Mouse (Mus musculus) embryonic facial prominence, embryonic 12.5 days (tissue): ENCODE measurements around the gene Pabpn1. TPM values are rescaled to one million over a fixed set of nuclear protein-coding genes. Genes with fewer than 3 reads are reported as not detected.
"Not testable (repeated sequence)": the region's sequence is repeated elsewhere in the genome, so short reads cannot be mapped to it uniquely, and the experiment has no call there.

Source experiments
- ATAC-seq: fragments of 200-750 bp; cut with Nextera tagmentation; 2 replicates; pipeline ENCODE4 v1.8.0; 2017; ENCODE audit not compliant: insufficient number of reproducible peaks, insufficient read depth, low FRiP score, low TSS enrichment
- H3K27ac ChIP-seq: fragments of 300-500 bp; sonication (generic); 2 replicates; pipeline ENCODE4 v1.5.1; 2016; ENCODE audit warnings: mild to moderate bottlenecking
- H3K27me3 ChIP-seq: fragments of 300-500 bp; sonication (generic); 2 replicates; pipeline ENCODE4 v1.6.1; 2016; ENCODE audit warnings: mild to moderate bottlenecking, moderate library complexity
- H3K36me3 ChIP-seq: fragments of 300-500 bp; sonication (generic); 2 replicates; pipeline ENCODE4 v1.6.1; 2016; ENCODE audit warnings: mild to moderate bottlenecking
- H3K4me1 ChIP-seq: fragments of 300-500 bp; sonication (generic); 2 replicates; pipeline ENCODE4 v1.6.1; 2016
- H3K4me2 ChIP-seq: fragments of 300-500 bp; sonication (generic); replicated peaks from 2 replicates; pipeline ENCODE4 v1.6.1; 2016; ENCODE audit warnings: mild to moderate bottlenecking, moderate library complexity
- H3K4me3 ChIP-seq: fragments of 300-500 bp; sonication (generic); 2 replicates; pipeline ENCODE4 v1.5.1; 2016; ENCODE audit warnings: mild to moderate bottlenecking
- H3K9ac ChIP-seq: fragments of 300-500 bp; sonication (generic); 2 replicates; pipeline ENCODE4 v1.6.1; 2016; ENCODE audit warnings: mild to moderate bottlenecking, moderate library complexity
- H3K9me3 ChIP-seq: fragments of 300-500 bp; sonication (generic); 2 replicates; pipeline ENCODE4 v1.6.1; 2016; ENCODE audit warnings: mild to moderate bottlenecking, moderate library complexity
- WGBS: fragments of 180-500 bp; shearing (Covaris S2); methylation state at CpG from one replicate; pipeline ENCODE4 v1.1.7; 2016; 5-methylcytosine and 5-hydroxymethylcytosine counted together
- polyA plus RNA-seq: library from polyadenylated mRNA; unstranded; fragments of >200 nt; fragmentation: Nextera tagmentation; extraction: Ambion mirVana; gene quantifications from 2 replicates; pipeline ENCODE4 v1.2.1, GENCODE M21; 2016

Gene Pabpn1
- polyA plus RNA-seq, 1 experiment from 2014 or later, result 199 TPM

DNA sequence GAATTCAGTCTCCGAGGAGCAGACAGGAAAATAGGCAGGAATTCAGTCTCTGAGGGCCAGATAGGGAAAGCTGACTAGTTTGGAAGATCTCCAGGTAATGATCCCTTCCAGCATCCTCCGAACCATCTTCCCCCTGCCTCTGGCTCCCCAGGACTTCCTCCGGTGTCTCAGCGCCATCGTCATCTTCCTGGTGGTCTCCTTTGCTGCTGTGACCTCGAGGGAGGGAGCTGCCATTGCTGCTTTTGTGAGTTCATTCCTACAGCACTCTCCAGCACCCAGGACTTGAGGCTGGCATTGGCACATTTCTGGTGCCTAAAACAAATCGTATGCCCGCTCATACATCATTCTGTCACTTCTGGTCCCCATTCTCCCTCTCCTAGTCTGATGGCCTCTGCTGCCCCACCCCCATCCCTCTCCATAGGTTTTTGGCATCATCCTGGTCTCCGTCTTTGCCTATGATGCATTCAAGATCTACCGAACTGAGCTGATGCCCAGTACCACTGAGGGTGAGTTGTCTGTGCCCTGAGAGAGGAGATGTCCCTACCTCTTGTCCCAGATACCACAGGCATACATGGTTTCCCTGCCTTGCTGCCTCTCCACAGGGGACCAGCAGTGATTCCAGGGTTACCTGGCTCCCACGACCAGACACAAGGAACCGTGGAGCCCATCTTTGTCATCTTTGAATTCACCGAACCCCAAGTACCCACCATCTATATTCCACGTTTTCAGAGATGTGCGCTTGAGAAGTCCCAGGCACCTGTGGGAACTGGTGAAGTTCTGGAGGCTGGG lies 46.3 kb downstream of the Pabpn1 start:
- 82% methylated on average over 15 of the region's 15 CpGs for whole genome bisulfite sequencing

DNA sequence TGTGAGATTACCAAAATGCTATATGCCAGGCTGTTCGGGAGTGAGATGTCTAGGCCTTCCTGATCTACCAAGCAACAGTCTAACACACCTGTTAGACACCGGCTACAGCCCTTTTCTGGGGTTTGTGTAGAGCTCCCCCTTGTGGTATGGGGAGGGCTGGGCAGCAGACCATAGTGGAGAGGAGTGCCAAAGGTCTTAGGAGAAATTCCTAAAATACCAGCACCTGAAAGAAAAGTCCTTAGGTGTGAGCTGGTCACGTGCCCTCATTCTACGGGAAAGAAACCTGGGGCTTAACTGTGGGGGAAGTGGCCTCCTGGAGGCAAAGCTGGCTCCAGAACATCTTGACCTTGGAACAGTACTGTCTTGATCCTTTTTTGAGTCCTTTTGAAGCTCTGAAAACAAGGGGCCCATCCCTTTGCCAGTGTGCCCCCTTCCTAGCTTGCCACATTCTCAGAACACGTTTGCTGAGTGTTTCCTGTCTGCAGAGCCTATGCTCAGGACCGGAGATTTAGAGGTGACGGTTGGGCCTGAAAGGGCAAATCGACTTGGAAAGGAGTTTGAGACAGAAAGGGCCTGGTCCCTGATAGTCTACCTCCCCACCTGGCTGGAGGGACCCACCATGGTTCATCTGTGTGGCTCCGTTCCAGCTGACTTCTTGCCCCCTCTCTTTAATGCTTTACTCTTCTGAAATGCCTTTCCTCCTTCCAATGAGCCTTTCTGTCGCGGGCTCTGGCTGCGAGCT lies 47.3 kb downstream of the Pabpn1 start:
- H3K27me3 ChIP-seq, result no peaks in the 10 kb centered on the region
- H3K9ac ChIP-seq, result no peak overlapping the region
- H3K4me3 ChIP-seq, result no peak overlapping the region
- no peak for ATAC-seq
- H3K36me3 ChIP-seq, result no peaks in the 10 kb centered on the region
- no peaks in the 10 kb centered on the region for H3K9me3 ChIP-seq
- 47% methylated on average over 12 of the region's 12 CpGs for WGBS
- H3K4me2 ChIP-seq, result no peak overlapping the region
- no peak overlapping the region for H3K27ac ChIP-seq
- peaks cover 12% of the 10 kb centered on the region for H3K4me1 ChIP-seq

More for the DNA sequence above, 46.3 kb downstream of the Pabpn1 start:
- Histone ChIP-seq H3K27ac (no peak overlapping the region), H3K36me3 (no peaks in the 10 kb centered on the region), H3K9ac (no peak overlapping the region), H3K9me3 (no peaks in the 10 kb centered on the region), H3K27me3 (no peaks in the 10 kb centered on the region), H3K4me1 (peaks cover 12% of the 10 kb centered on the region), H3K4me3 (no peak overlapping the region), H3K4me2 (no peak overlapping the region)
- no peak for ATAC-seq

DNA sequence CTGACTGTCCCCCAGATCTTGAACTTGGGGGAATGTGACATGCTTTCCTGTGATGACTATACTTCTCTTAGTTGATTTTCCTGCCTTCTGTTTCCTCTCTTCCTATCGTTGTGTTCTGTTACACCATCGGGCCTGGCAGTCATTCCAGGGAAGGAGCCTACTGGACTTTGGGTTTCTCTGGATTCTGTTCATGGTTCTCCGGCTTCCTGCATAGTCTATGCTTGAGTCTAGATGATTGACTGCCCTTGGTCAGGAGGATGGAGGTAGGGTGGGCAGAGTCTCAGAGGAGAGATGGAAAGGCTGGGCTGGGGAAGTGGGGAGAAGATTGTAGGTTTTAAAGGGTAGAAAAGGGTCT lies 47.9 kb downstream of the Pabpn1 start:
- ATAC-seq, result no peak
- no peaks in the 10 kb centered on the region for H3K9me3 ChIP-seq

DNA sequence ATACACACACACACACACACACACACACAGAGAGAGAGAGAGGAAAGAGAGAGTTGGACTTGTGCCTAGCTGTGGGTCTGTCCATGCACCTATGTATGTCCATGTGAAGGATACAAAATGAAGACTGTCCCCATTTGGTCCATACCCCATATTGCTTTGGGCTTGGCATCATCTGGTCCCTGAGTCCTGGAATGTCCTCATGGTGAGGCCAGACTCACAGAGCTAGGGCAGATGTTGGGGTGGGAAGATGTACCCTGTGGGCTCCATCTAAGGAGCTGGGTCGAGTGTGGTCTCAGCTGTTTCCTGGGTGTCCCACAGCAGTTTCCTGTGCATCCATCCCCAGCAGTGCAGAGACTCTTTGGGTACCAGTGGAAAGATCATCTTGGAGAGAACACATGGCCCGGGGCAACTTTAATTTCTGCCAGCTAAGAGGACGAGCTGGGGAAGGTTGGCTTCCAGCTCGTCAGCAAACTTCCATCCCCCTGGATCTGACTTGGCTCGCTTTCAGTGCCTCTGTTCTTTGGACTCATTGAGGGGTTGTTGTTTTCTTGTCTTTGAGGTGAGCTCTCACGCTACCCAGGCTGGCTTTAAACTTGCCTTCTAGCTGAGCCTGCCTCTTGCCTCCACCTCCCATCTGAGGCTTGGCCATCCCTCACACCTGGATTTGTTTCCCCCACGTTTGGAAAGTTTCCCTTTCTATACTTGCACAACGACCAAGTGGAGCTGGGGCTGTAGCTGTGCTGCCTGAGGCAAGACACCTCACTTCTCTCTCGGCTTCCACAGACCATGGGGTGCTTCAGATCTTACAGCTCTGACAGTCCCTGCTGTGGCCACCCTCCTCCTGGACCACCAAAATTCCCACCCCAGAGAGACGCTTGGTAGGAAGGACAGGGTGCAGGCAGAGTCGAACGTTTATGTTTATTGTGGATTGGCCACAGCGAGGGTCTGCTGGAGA lies 49.0 kb downstream of the Pabpn1 start:
- H3K9me3 ChIP-seq, result no peaks in the 10 kb centered on the region
- H3K4me1 ChIP-seq, result peaks cover 6% of the 10 kb centered on the region
- no peak overlapping the region for H3K4me3 ChIP-seq
- no peak overlapping the region for H3K4me2 ChIP-seq
- H3K9ac ChIP-seq, result no peak overlapping the region
- H3K27me3 ChIP-seq, result no peaks in the 10 kb centered on the region
- WGBS, result 60% methylated on average over 13 of the region's 13 CpGs
- no peaks in the 10 kb centered on the region for H3K36me3 ChIP-seq
- ATAC-seq, result no peak
- H3K27ac ChIP-seq, result no peak overlapping the region

More for the DNA sequence above, 47.9 kb downstream of the Pabpn1 start:
- H3K4me3 ChIP-seq, result no peak overlapping the region
- 80% methylated on average over 3 of the region's 3 CpGs for WGBS
- peaks cover 12% of the 10 kb centered on the region for H3K4me1 ChIP-seq
- H3K27ac ChIP-seq, result no peak overlapping the region
- H3K36me3 ChIP-seq, result no peaks in the 10 kb centered on the region
- H3K9ac ChIP-seq, result no peak overlapping the region
- no peaks in the 10 kb centered on the region for H3K27me3 ChIP-seq
- H3K4me2 ChIP-seq, result no peak overlapping the region

DNA sequence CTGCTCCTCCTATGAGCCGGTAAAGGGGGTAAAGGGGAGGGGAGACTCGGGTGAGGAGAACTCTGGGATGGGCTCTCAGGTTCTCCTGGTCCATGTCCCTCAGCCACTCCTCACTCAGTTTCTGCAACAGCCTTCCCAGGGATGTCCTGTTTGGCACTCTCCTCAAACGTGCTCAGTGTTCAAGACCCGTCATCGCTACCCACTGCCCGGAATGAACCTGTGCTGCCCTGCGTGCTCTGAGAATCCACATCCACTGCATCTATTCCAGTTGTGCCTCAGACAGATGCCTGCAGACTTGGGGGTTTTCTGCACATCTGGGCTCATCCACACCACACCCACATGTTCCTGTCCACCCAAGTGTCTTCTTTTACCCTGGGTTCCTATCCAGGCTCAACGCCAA lies 50.2 kb downstream of the Pabpn1 start:
- no peak overlapping the region for H3K4me3 ChIP-seq
- H3K36me3 ChIP-seq, result no peaks in the 10 kb centered on the region
- H3K4me1 ChIP-seq, result no peaks in the 10 kb centered on the region
- no peak for ATAC-seq
- no peaks in the 10 kb centered on the region for H3K9me3 ChIP-seq
- H3K9ac ChIP-seq, result no peak overlapping the region
- 89% methylated on average over 8 of the region's 8 CpGs for WGBS
- no peak overlapping the region for H3K4me2 ChIP-seq
- no peak overlapping the region for H3K27ac ChIP-seq
- H3K27me3 ChIP-seq, result no peaks in the 10 kb centered on the region

DNA sequence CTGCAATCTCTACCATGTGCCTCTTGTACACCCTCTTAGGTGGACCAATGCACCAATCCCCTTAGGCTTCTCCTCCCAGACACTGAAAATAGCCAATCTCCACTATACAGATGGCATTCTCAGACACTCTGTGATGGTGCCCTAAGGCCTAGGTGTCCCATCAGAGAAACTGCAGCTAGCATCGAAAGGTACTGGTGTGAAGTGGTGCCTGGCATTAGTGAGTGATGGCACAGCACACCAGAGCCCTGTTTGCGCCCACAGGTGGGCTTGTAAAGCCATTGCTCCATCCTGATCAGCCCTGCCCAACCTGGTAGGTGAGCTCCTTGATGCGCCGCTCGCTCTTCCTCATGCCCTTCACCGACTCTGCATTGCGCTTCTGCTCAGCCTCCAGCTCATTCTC lies 51.7 kb downstream of the Pabpn1 start:
- WGBS, result 91% methylated on average over 7 of the region's 7 CpGs

DNA sequence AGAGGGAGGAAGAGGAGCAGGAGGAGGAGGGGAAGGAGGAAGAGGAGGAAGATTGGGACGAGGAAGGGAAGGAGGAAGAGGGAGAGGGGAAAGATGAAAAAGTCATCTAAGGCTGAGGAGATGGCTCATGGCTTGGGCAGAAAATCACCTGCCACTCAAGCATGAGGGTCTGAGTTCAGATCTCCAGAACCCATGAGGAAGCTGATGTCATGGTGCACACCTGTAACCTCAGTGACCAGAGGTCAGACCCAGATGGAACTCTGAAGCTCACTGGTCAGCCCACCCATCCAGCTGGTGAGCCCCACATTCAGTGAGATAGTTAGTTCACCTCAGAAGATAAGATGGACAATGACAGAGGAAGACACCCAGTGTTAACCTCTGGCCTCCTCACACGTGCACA lies 52.6 kb downstream of the Pabpn1 start:
- no peaks in the 10 kb centered on the region for H3K9me3 ChIP-seq

More for the DNA sequence above, 51.7 kb downstream of the Pabpn1 start:
- Histone ChIP-seq H3K36me3 (no peaks in the 10 kb centered on the region), H3K9ac (no peak overlapping the region), H3K4me1 (no peaks in the 10 kb centered on the region), H3K27me3 (no peaks in the 10 kb centered on the region), H3K9me3 (no peaks in the 10 kb centered on the region), H3K4me2 (no peak overlapping the region), H3K27ac (no peak overlapping the region), H3K4me3 (no peak overlapping the region)
- ATAC-seq, result no peak

DNA sequence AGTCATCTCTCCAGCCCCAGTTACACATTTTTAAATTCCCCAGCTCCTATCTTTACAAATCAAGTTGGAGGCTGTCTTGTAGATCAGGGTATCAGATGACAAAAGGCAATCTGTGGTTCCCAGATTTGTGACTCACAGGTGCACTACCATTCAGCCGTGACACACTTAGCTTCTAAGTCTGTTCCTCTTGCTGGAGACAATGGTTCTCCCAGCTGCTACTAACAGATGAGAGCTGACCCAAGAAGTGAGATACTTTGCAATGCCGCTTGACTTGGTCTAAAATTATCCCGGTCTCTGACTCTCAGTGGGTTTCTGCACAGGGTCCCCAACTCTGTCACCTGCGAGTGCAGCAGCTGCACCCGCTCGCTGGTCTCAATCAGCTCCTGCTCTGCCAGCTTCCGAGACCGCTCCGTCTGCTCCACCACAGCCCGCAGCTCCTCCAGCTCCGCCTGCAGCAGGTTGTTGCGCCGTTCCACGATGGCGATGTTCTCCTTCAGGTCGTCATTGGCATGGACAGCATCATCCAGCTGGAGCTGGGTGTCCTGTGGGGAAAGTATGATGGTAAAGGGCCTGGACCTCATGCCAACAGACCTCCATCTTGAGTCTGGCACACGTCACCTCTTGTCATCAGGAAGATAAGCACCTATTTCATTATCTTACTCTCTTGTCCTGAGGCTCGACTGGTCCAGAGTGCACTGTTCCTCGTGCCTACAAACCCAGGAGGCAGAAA lies 53.8 kb downstream of the Pabpn1 start:
- no peak for ATAC-seq
- Histone ChIP-seq H3K36me3 (no peaks in the 10 kb centered on the region), H3K4me1 (no peaks in the 10 kb centered on the region), H3K4me3 (no peak overlapping the region), H3K9ac (no peak overlapping the region), H3K9me3 (no peaks in the 10 kb centered on the region), H3K4me2 (no peak overlapping the region), H3K27ac (no peak overlapping the region), H3K27me3 (no peaks in the 10 kb centered on the region)
- WGBS, result 82% methylated on average over 19 of the region's 19 CpGs

More for the DNA sequence above, 52.6 kb downstream of the Pabpn1 start:
- no peak overlapping the region for H3K4me2 ChIP-seq
- H3K4me1 ChIP-seq, result no peaks in the 10 kb centered on the region
- H3K36me3 ChIP-seq, result no peaks in the 10 kb centered on the region
- no peak overlapping the region for H3K4me3 ChIP-seq
- no peak overlapping the region for H3K9ac ChIP-seq
- H3K27ac ChIP-seq, result no peak overlapping the region
- ATAC-seq, result no peak
- 73% methylated on average over 2 of the region's 2 CpGs for WGBS
- H3K27me3 ChIP-seq, result no peaks in the 10 kb centered on the region

DNA sequence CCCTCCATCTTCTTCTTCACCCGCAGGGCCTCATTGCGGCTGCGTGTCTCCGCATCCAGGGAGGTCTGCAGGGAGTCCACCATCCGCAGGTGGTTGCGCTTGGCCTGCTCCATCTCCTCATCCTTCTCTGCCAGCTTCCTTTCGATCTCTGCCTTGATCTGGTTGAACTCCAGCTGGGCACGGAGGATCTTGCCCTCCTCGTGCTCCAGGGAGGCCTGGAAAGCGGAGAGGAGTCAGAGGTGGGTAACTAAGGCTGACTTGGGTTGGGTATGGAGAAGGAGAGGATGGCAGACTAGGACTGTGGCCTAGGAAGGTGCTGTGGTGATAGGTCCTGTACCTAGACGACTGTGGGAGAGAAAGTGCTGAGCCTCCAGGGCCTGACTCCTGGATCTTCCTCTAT lies 54.7 kb downstream of the Pabpn1 start:
- H3K9me3 ChIP-seq, H3K4me3 ChIP-seq, H3K27ac ChIP-seq, H3K36me3 ChIP-seq, H3K4me2 ChIP-seq, H3K27me3 ChIP-seq, H3K9ac ChIP-seq, ATAC-seq, H3K4me1 ChIP-seq: not testable (repeated sequence)
- WGBS, result 91% methylated on average over 11 of the region's 11 CpGs
